Mouse (Mus musculus) thymus, adult 2 months (tissue): Measurements from ENCODE around the gene Ndrg4. TPM values are rescaled to one million over a fixed set of nuclear protein-coding genes. Genes with fewer than 3 reads are reported as not detected.

ENCODE experiments used
- DNase-seq: peaks from one replicate; pipeline ENCODE4 v3.0.0; 2021
- H3K27ac ChIP-seq: fragments of 200-500 bp; 2 replicates; pipeline ENCODE4 v1.5.1; 2012; ENCODE audit warnings: low read length, control low read depth; ENCODE audit not compliant: control insufficient read depth, insufficient read depth
- H3K27me3 ChIP-seq: fragments of 200-500 bp; 2 replicates; pipeline ENCODE4 v1.6.1; 2012; ENCODE audit warnings: mild to moderate bottlenecking, low read length, moderate library complexity, mixed read lengths; ENCODE audit not compliant: control insufficient read depth, insufficient read depth
- H3K36me3 ChIP-seq: fragments of 200-500 bp; 2 replicates; pipeline ENCODE4 v1.6.1; 2012; ENCODE audit warnings: mild to moderate bottlenecking, low read length, moderate library complexity; ENCODE audit not compliant: control insufficient read depth, insufficient read depth
- H3K4me1 ChIP-seq: fragments of 200-500 bp; replicated peaks from 2 replicates; pipeline ENCODE4 v1.6.1; 2012; ENCODE audit warnings: low read length; ENCODE audit not compliant: control insufficient read depth, insufficient read depth
- H3K4me3 ChIP-seq: fragments of 200-500 bp; 2 replicates; pipeline ENCODE4 v1.5.1; 2012; ENCODE audit warnings: mild to moderate bottlenecking, low read length, control low read depth, moderate library complexity; ENCODE audit not compliant: control insufficient read depth, insufficient read depth
- CTCF ChIP-seq: fragments of 200-500 bp; IDR thresholded peaks from 2 replicates; pipeline ENCODE4 v1.5.1; 2012; ENCODE audit warnings: mild to moderate bottlenecking, control low read depth, low read length, moderate library complexity, borderline replicate concordance; ENCODE audit not compliant: control insufficient read depth, poor library complexity, insufficient read depth; ENCODE audit errors: extremely low read depth
- POLR2A ChIP-seq: fragments of 200-500 bp; IDR thresholded peaks from 2 replicates; pipeline ENCODE4 v1.6.1; 2012; ENCODE audit warnings: mild to moderate bottlenecking, low read length, control low read depth, moderate library complexity; ENCODE audit not compliant: control insufficient read depth, poor library complexity, insufficient read depth; ENCODE audit errors: extremely low read depth
- WGBS: fragments of 180-500 bp; shearing (Covaris S2); methylation state at CpG from one replicate; pipeline ENCODE4 v1.1.7; 2018; 5-methylcytosine and 5-hydroxymethylcytosine counted together
- polyA plus RNA-seq: library from polyadenylated mRNA; depleted of rRNA; stranded (reverse); fragments of >200 nt; gene quantifications from 2 replicates; pipeline ENCODE4 v1.2.3, GENCODE M21; 2012; rRNA removed

Ndrg4 gene
- polyA plus RNA-seq, 1 experiment: 28.3 TPM

DNA sequence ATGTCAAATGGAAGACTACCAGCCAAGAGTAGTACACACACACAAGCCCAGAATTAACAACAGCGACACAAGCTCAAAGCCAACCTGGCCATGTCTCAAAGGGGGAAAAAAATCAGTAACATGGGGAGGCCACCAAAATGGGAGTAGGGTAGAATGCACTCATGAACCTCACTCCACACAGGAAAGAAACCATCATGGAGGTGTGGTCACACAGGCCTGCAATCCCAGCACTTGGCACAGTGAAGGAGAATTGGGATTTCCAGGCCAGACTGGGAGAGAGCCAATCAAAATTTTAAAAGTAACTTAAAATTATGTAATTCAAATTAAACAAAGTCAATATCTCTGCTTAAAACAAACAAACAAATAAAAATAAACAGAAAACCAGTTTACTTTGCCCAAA, 75.1 kb downstream of the Ndrg4 start:
- Histone ChIP-seq H3K4me1 (no peaks in the 10 kb centered on the region), H3K27ac (no peak overlapping the region), H3K36me3 (peaks cover 89% of the 10 kb centered on the region), H3K4me3 (no peak overlapping the region), H3K27me3 (no peaks in the 10 kb centered on the region)
- 94% methylated on average over 1 of the region's 1 CpGs for WGBS
- TF ChIP-seq CTCF: no peak
- TF ChIP-seq POLR2A: no peak
- no peak for DNase-seq

DNA sequence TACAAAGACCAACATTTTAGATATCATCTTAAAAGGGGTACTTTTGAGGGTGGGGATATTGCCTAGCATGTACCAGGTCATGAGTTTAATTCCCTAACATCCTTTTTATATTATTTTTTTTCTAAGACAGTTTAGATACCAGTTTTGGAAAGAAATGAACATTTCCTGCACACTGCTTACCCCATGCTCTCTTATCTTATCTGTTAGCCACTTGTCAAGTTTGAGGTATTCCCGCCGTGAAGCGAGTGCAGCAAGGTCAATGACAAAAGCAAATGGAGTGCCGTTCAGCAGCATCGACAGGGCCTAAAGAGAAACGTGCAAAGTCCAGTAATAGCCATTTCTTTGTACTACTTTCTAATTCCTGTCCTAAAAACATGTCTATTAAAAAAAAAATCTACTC, 83.5 kb downstream of the Ndrg4 start:
- WGBS: 98% methylated on average over 6 of the region's 6 CpGs
- no peak for DNase-seq
- TF ChIP-seq POLR2A: no peak
- no peak for TF ChIP-seq CTCF
- H3K27ac ChIP-seq: no peak overlapping the region
- H3K4me3 ChIP-seq: no peak overlapping the region
- peaks cover 93% of the 10 kb centered on the region for H3K36me3 ChIP-seq
- no peaks in the 10 kb centered on the region for H3K4me1 ChIP-seq
- H3K27me3 ChIP-seq: no peaks in the 10 kb centered on the region

DNA sequence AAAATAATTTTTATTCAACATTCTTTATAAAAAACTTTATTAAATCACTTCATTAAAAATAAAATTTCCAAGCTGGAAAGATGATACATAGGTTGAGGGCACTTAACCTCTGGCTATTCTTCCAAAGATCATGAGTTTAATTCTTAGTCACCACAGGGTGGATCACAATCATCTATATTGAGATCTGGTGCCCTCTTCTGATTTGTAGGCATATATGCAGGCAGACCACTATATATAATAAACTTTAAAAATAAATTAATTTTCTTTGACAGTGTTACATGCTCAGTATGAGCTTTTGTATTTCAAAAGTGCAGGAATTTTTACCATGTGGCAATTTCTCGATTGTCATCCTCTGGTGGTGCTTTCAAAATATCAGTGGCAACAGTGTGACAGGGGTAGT, 87.4 kb downstream of the Ndrg4 start:
- peaks cover 97% of the 10 kb centered on the region for H3K36me3 ChIP-seq
- no peak for DNase-seq
- 88% methylated on average over 1 of the region's 1 CpGs for WGBS
- H3K27me3 ChIP-seq: no peaks in the 10 kb centered on the region
- no peak overlapping the region for H3K27ac ChIP-seq
- no peak for TF ChIP-seq POLR2A
- TF ChIP-seq CTCF: no peak
- no peak overlapping the region for H3K4me3 ChIP-seq
- H3K4me1 ChIP-seq: no peaks in the 10 kb centered on the region

Other genes starting within 250 kb of the Ndrg4 start
- 65.9 and 67.2 TPM in 2 replicates for gene Cfap20, start 242.1 kb upstream of the Ndrg4 start, polyA plus RNA-seq
- 35.2 and 36.0 TPM in 2 replicates for gene Csnk2a2, start 186.9 kb upstream of the Ndrg4 start, polyA plus RNA-seq
- gene Ccdc113, start 142.9 kb upstream of the Ndrg4 start, polyA plus RNA-seq: 0.22 TPM in 1 of 2 replicates, not detected in the other
- 0.07 TPM in 1 of 2 replicates, not detected in the other for gene Prss54, start 100.6 kb upstream of the Ndrg4 start, polyA plus RNA-seq
- gene Gins3, start 43.5 kb upstream of the Ndrg4 start, polyA plus RNA-seq: 7.2 and 9.3 TPM in 2 replicates
- 12.5 and 13.5 TPM in 2 replicates for gene Setd6, start 38.9 kb downstream of the Ndrg4 start, polyA plus RNA-seq
- gene Cnot1, start 130.5 kb downstream of the Ndrg4 start, polyA plus RNA-seq: 229 and 247 TPM in 2 replicates
- 30.9 and 43.4 TPM in 2 replicates for gene Sap18b, start 148.4 kb downstream of the Ndrg4 start, polyA plus RNA-seq
- 21.9 and 26.8 TPM in 2 replicates for gene Slc38a7, start 176.6 kb downstream of the Ndrg4 start, polyA plus RNA-seq
- 87.6 and 97.7 TPM in 2 replicates for gene Got2, start 211.6 kb downstream of the Ndrg4 start, polyA plus RNA-seq